Mouse (Mus musculus) erythroid progenitor cell, adult 5-6 weeks (primary cell): ENCODE measurements around the gene Plekhm1. TPM values are rescaled to one million over a fixed set of nuclear protein-coding genes. Genes with fewer than 3 reads are reported as not detected.
A peak's percentile ranks its signal among the peaks of the same experiment; 100 is the strongest.
"Not testable (repeated sequence)": the region's sequence is repeated elsewhere in the genome, so short reads cannot be mapped to it uniquely, and the experiment has no call there.

ENCODE experiments used
- ATAC-seq: replicated peaks from 2 replicates; pipeline ENCODE4 v1.8.0; 2016; ENCODE audit warnings: moderate number of reproducible peaks, mild to moderate bottlenecking, moderate TSS enrichment, inconsistent platforms; ENCODE audit not compliant: poor library complexity, low FRiP score, severe bottlenecking
- total RNA-seq, 2 experiments: library from RNA; stranded (forward) in 1 of 2; stranded (reverse) in 1 of 2; fragments of 150-400 nt in 1 of 2; fragments of 186-747, 209-891 nt in 1 of 2; gene quantifications; 2 replicates each; pipeline versions ENCODE4 v1.2.3 to v1.2.4; 2015 to 2017; ENCODE audit warnings: low replicate concordance in 2 of 2

The Plekhm1 gene
- total RNA-seq (2015; ENCODE audit: low replicate concordance) (15.1 and 18.0 TPM in 2 replicates), total RNA-seq (2017; ENCODE audit: low replicate concordance) (4.2 and 5.5 TPM in 2 replicates)

- peak; percentile 99 for ATAC-seq
Measured at GRCm38 (mm10) chr11:103411981-103412949, at the start of gene Plekhm1. Plekhm1 (minus strand) TSS chr11:103412687.

- not testable (repeated sequence) for ATAC-seq
Measured at GRCm38 (mm10) chr11:103451105-103451504, 38.6 kb upstream of the Plekhm1 start.

GRCm38 (mm10) chr11:103449721-103450120, 37.2 kb upstream of the Plekhm1 start:
- ATAC-seq: not testable (repeated sequence)

GRCm38 (mm10) chr11:103443678-103444077, 31.2 kb upstream of the Plekhm1 start:
- ATAC-seq: no peak

- ATAC-seq: no peak
Measured at GRCm38 (mm10) chr11:103436282-103436681, 23.8 kb upstream of the Plekhm1 start.

GRCm38 (mm10) chr11:103425031-103425430, 12.5 kb upstream of the Plekhm1 start:
- ATAC-seq: peak; percentile 45

GRCm38 (mm10) chr11:103419667-103420066, 7.2 kb upstream of the Plekhm1 start:
- no peak for ATAC-seq

- no peak for ATAC-seq
Measured at GRCm38 (mm10) chr11:103419226-103419625, 6.7 kb upstream of the Plekhm1 start.

GRCm38 (mm10) chr11:103413516-103413915, 1.0 kb upstream of the Plekhm1 start:
- no peak for ATAC-seq

GRCm38 (mm10) chr11:103412950-103413423, 500 bp upstream of the Plekhm1 start:
- ATAC-seq: no peak; the same call in 1 of the 2 replicates

GRCm38 (mm10) chr11:103411301-103411700, 1.2 kb downstream of the Plekhm1 start:
- no peak for ATAC-seq

GRCm38 (mm10) chr11:103408880-103409279, 3.6 kb downstream of the Plekhm1 start:
- no peak for ATAC-seq

- ATAC-seq: not testable (repeated sequence)
Measured at GRCm38 (mm10) chr11:103407136-103407535, 5.4 kb downstream of the Plekhm1 start.

GRCm38 (mm10) chr11:103406551-103406950, 5.9 kb downstream of the Plekhm1 start:
- ATAC-seq: no peak

- ATAC-seq: no peak
Measured at GRCm38 (mm10) chr11:103405814-103406213, 6.7 kb downstream of the Plekhm1 start.

GRCm38 (mm10) chr11:103404618-103405017, 7.9 kb downstream of the Plekhm1 start:
- no peak for ATAC-seq

- no peak for ATAC-seq
Measured at GRCm38 (mm10) chr11:103403776-103404175, 8.7 kb downstream of the Plekhm1 start.

- ATAC-seq: no peak
Measured at GRCm38 (mm10) chr11:103402738-103403137, 9.7 kb downstream of the Plekhm1 start.

GRCm38 (mm10) chr11:103402198-103402597, 10.3 kb downstream of the Plekhm1 start:
- 0 out of 2 replicates have a peak, but pooled peaks have one; percentile 38 for ATAC-seq

GRCm38 (mm10) chr11:103399986-103400385, 12.5 kb downstream of the Plekhm1 start:
- no peak for ATAC-seq

- ATAC-seq: no peak
Measured at GRCm38 (mm10) chr11:103399050-103399449, 13.4 kb downstream of the Plekhm1 start.
